Mouse (Mus musculus) liver (tissue): ENCODE data around the gene Add3.

ENCODE experiments used
- DNase-seq: peaks from one replicate; pipeline ENCODE4 v3.0.0-alpha.2; 2020; ENCODE audit warnings: mixed read lengths

Add3 gene

GRCm38 (mm10) chr19:53247558-53247957 is 107.3 kb downstream of the Add3 start:
- DNase-seq, result peak; percentile 75

DNA sequence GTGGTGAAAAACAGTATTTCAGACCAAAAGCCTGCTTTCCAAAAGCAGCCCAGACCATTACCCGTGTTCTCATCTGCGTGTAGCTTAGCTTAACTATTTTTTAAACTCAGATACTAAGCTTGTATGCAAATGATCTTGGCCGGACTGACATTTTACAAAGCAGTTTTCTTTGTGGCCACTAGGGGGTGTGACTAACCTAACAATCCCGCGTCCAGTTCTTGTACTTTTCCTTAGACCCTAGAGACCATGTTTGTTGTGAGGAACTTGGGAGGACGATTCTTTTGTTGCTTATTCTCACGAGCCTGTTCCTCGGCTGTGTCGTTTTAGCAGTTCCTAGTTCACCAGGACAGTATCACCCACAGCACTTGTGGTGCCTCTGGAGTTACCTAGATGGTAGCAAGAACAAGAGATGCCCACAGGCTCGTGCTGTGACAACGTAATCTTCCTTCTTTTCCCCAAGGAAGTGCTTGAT is 107.8 kb downstream of the Add3 start:
- DNase-seq, result peak; percentile 33

- DNase-seq, result peak; percentile 14
These were observed 110.8 kb downstream of the Add3 start for GRCm38 (mm10) chr19:53251015-53251414.

DNA sequence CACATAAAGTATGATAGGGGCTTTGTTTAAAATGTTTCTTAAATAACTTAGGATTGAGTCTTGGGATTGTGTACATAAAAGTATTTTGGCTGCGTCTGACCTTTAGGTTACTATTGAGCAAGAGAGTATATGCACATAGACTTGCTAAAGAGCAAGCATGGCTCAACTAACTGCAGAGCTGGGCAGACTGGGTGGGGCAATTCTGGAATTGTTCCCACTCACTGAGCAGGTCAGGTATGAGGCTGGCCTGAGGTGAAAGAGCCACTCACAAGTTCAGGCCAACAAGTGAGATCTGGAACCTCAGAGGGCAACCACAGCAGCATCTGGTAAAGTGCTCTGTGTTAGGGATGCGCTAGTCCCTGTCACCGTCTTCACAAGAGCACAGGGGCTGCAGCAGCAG is 111.4 kb downstream of the Add3 start:
- no peak for DNase-seq

GRCm38 (mm10) chr19:53252111-53253028 is 112.1 kb downstream of the Add3 start:
- peak; percentile 21 for DNase-seq

DNA sequence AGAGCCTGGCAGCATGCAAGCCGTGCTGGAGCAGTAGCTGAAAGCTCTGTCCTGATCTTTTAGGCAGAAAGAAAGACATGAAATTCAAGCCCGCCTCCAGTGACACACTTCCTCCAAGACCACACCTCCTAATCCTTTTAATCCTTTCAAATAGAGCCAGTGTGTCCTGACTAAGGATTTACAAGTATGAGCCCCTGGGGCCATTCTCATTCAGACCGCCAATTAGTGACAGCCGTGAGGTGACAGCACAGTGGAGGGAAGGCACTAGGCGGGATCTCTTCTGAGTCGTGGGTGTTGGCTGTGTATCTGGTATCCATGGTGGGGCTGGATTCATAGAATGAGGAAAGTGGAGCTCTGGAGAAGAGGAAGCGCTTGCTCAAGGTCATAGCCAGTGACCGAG is 116.1 kb downstream of the Add3 start:
- DNase-seq, result peak; percentile 54

DNA sequence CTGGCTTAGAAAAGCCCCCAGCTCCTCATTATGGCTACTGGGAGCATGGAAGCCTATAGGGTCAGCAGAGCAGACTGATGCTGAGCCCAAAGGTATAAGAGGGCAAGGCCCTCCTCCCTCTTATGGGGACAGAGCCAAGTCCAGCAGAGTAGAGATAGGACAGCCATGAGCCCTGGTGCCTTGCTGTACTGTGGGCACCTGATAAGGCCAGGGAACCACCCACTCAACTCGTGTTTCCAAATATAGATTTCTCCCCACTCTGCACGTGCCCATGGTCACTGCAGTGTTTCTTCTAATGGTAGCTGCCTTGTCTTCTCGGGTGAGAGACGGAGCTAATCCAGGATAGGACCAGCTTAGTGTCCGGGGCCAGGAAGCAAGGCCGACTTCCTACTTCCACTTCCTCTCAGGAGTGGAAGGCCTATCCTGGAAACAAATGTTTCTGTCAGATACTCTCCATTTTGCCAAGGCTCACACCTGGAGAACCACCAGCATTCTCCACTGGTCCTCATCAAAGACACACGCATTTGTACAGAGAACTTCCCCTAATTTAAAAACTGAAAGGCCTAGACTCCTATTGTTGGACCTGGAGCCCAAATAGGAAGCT is 116.8 kb downstream of the Add3 start:
- peak; percentile 88 for DNase-seq

DNA sequence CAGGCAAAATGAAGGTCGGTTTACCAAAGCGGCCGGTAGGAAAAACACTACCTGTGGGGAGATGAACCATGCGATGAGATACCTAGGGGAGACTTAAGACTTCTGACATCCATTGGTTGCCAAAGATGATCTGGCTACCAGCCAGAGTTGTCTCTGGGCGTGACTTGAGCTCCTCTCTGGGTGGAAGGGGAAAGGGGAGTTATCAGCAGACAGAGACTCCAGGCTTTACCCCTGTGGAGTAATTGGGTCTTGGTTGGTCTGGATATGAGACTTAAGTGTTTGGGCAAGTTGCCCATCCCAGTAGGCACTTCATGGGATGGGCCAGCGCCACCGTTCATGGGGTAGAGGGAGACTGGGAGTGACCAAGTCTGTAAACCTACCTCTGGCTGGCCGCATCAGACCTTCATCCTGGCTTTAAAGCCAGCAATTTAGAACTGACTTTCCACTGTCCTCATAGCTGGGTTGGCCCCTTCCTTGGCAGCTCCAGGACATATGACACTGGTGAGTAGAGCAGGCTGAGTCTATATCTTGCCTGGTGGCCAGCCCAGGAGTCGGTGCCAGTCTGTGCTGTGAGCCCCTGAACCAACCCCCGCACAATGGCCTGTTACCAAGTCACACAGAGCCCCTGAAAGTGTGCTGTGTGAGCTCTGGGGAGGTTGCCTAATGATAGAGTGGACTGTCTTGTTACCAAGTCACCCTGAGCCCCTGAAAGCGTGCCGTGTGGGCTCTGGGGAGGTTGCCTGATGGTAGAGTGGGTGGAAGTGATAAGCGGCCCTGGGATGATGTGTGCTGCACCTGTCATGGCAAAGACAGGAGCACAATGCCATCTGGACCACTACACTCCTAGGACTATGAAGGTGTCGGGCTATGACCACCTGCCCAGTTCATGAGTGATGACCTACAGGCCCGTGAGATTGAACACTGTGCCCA is 117.7 kb downstream of the Add3 start:
- DNase-seq, result peak; percentile 85

GRCm38 (mm10) chr19:53258740-53259506 is 118.7 kb downstream of the Add3 start:
- no peak for DNase-seq

- DNase-seq, result peak; percentile 67
These were observed 119.3 kb downstream of the Add3 start for GRCm38 (mm10) chr19:53259541-53259940.

DNA sequence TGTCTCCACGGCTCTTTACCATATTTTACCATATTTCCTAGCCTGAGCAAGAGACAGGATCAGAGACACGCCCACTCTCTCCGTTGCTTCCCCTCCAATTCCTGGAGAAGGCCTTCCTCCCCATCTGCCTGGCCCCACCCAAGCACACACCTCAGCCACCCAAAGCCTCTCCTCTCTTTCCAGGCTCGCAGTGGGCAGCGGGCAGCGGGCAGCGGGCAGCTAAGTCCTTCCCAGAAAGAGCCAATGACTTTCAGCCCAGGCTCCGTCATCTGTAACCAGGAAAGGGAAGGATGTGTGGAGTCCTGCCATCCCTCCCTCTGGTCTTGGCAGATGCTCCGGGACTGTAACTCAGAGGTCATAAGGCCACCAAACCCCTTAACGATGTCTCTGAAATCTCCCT is 120.0 kb downstream of the Add3 start:
- DNase-seq, result peak; percentile 65

- no peak for DNase-seq
These were observed 120.6 kb downstream of the Add3 start for GRCm38 (mm10) chr19:53260828-53261227.

GRCm38 (mm10) chr19:53262061-53262460 is 121.8 kb downstream of the Add3 start:
- DNase-seq, result no peak

GRCm38 (mm10) chr19:53263859-53264733 is 123.9 kb downstream of the Add3 start:
- no peak for DNase-seq

DNA sequence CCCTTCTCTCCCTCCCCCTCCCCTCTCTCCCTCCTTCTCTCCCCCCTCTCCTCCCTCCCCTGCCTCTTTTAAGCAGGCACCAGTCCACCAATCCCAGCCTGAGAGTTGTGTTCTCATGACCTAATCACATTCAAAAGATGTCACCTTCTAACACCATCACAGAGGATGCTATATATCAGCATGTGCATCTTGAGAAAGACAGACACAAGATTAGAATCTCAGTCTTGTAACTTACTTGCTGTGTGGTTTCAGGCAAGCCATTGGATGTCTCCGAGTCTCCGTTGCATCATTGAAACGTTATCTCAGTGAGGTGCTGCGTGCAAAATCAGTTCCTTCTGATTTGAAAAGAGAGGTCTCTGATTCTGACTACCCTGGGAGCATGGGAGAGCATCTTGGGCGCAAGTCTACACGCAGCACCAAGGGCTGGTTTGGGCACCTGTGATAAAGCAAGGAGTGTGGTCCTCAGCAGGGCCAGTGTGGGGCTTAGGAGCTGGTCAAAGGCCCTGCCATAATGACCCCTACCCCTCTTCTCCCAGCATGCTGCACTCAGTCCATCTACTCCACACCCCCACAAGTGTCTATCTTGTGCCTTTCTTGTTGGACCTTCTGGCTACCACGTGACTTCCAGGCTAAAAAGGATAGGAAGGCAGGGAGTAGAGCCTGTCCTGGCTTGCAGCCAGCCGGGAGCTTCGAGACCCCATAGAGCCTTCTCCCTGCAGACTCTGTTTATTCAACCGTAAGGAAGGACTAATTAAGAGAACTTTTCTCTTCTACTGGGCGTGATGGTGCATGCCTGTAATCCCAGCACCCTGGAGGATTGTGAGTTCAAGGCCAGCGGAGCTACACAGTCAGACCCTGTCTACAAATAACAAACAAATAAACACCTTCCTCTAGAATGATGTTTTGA is 124.8 kb downstream of the Add3 start:
- DNase-seq, result no peak

- no peak for DNase-seq
These were observed 127.1 kb downstream of the Add3 start for GRCm38 (mm10) chr19:53267305-53267704.

GRCm38 (mm10) chr19:53273055-53273722 is 132.9 kb downstream of the Add3 start:
- no peak for DNase-seq

DNA sequence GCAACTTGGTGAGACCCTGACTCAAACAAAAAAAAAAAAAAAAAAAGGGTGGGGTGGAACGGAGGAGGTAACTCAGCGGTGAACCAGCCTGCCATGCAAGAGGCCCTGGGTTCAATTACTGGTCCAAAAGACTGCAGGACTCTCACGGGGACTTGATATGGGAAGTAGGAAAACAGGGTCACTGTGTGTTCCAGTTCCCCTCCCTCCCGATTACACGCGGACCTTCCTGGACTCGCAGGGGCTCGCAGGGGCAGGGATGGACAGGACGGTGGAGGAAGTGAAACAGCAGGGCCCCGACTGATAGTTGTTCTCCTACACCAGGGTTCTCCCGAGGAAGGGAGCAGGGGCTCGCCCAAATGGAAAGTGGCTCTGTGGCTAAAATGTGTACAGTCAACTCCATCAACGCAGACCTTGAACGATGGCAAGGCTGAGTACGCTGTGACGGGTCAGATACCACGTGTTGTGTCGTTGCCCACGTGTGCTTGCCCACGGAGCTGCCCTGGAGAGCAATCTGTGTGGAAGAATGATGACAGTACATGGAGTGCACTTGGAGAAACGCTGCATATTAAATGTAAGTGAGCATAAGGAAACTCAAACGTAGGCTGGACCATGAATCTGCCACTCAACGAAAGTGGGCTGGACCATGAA is 133.7 kb downstream of the Add3 start:
- no peak for DNase-seq

- DNase-seq, result no peak
These were observed 135.0 kb downstream of the Add3 start for GRCm38 (mm10) chr19:53275204-53275603.
